Mouse (Mus musculus) ES-Bruce4 (cell line): ENCODE results near the gene Mapk3. TPM values are rescaled to one million over a fixed set of nuclear protein-coding genes. Genes with fewer than 3 reads are reported as not detected.

Source experiments
- H3K27ac ChIP-seq: 2 replicates; pipeline ENCODE4 v1.5.1; 2012; ENCODE audit warnings: low read length, inconsistent platforms; ENCODE audit not compliant: insufficient read depth
- H3K27me3 ChIP-seq: 2 replicates; pipeline ENCODE4 v1.6.1; 2012; ENCODE audit warnings: mild to moderate bottlenecking, low read length, inconsistent platforms; ENCODE audit not compliant: control insufficient read depth, poor library complexity, insufficient read depth, severe bottlenecking
- H3K36me3 ChIP-seq: 2 replicates; pipeline ENCODE4 v1.6.1; 2012; ENCODE audit warnings: inconsistent platforms, mild to moderate bottlenecking, low read length, moderate library complexity; ENCODE audit not compliant: control insufficient read depth, poor library complexity, insufficient read depth, severe bottlenecking
- H3K4me1 ChIP-seq: one replicate; pipeline ENCODE4 v1.8.1; 2011; ENCODE audit warnings: low read length; ENCODE audit not compliant: control insufficient read depth, insufficient read depth
- H3K4me3 ChIP-seq: 2 replicates; pipeline ENCODE4 v1.5.1; 2011; ENCODE audit warnings: low read depth, mild to moderate bottlenecking, low read length
- H3K9ac ChIP-seq: 2 replicates; pipeline ENCODE4 v1.6.1; 2012; ENCODE audit warnings: low read depth, mild to moderate bottlenecking, inconsistent platforms; ENCODE audit not compliant: poor library complexity, severe bottlenecking
- H3K9me3 ChIP-seq: replicated peaks from 2 replicates; pipeline ENCODE4 v1.6.1; 2012; ENCODE audit warnings: mild to moderate bottlenecking, low read length, inconsistent platforms; ENCODE audit not compliant: control insufficient read depth, poor library complexity, insufficient read depth, severe bottlenecking
- CTCF ChIP-seq: IDR thresholded peaks from one replicate; pipeline ENCODE4 v1.8.1; 2011; ENCODE audit warnings: low read depth, low read length
- EP300 ChIP-seq: IDR thresholded peaks from 2 replicates; pipeline ENCODE4 v1.6.1; 2011; ENCODE audit warnings: low read depth, low read length; ENCODE audit not compliant: insufficient read depth
- POLR2A ChIP-seq: IDR thresholded peaks from one replicate; pipeline ENCODE4 v1.8.1; 2011; ENCODE audit warnings: low read length; ENCODE audit not compliant: insufficient read depth
- polyA plus RNA-seq: library from polyadenylated mRNA; stranded (reverse); fragments of >200 nt; gene quantifications from 2 replicates; pipeline ENCODE4 v1.2.4, GENCODE M21; 2011; ENCODE audit warnings: low read depth; ENCODE audit not compliant: missing spikeins, insufficient read depth, insufficient read length

Gene Mapk3
- polyA plus RNA-seq, 1 experiment: 102 TPM

DNA sequence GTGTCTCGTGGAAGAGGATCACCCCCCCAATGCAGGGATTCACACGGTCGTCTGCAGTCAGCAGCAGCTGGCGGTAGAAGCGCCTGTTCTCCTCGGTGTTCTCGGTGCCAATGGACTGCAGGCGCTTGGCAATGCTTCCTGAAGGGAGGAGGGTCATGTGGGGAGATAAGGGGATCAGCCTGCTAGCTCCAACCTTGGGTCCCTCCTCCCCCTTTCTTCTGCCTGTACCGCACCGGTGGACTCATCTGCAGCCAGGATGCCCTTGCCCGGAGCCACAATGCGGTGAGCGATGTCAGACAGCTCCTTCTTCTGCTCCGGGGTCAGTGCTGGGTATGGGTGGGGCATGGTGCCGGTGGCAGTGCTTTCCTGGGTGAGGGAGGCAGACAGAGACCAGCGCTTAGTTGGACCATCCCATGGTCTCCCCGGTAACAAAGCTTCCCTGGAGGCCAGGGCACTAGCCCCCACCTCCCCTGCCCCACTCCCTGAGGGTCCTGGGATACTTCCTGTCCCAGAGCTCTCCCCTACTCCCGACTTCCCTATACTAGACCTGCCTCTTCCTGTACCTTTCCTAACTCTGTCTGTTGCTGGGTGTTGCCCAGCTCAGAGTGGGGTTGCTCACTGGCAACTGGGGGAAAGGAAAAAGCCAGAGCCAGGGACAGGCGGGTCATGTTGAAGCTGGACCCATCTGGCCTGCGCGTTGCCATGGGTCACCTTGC, 38.2 kb downstream of the Mapk3 start, which contains the start of gene Fam57b:
Fam57b (plus strand) TSS at position 258 of the 716 bp plus-strand sequence.
- Histone ChIP-seq H3K27me3 (no peaks in the 10 kb centered on the region), H3K4me1 (no peaks in the 10 kb centered on the region), H3K9ac (peak within 1 kb of the TSS; percentile 85), H3K27ac (peak within 1 kb of the TSS; percentile 23; the same call in 1 of the 2 replicates), H3K36me3 (peaks cover 28% of the 10 kb centered on the region), H3K9me3 (no peaks in the 10 kb centered on the region), H3K4me3 (peak within 1 kb of the TSS; percentile 89)
- TF ChIP-seq POLR2A (no peak), EP300 (no peak), CTCF (no peak)

GRCm38 (mm10) chr7:126798127-126799049, 39.0 kb downstream of the Mapk3 start:
- peaks cover 28% of the 10 kb centered on the region for H3K36me3 ChIP-seq
- H3K27me3 ChIP-seq: no peaks in the 10 kb centered on the region
- no peaks in the 10 kb centered on the region for H3K4me1 ChIP-seq
- peak overlapping the region; percentile 85 for H3K9ac ChIP-seq
- TF ChIP-seq POLR2A: no peak
- H3K9me3 ChIP-seq: no peaks in the 10 kb centered on the region
- peak overlapping the region; percentile 89 for H3K4me3 ChIP-seq
- peak overlapping the region; percentile 23 for H3K27ac ChIP-seq

DNA sequence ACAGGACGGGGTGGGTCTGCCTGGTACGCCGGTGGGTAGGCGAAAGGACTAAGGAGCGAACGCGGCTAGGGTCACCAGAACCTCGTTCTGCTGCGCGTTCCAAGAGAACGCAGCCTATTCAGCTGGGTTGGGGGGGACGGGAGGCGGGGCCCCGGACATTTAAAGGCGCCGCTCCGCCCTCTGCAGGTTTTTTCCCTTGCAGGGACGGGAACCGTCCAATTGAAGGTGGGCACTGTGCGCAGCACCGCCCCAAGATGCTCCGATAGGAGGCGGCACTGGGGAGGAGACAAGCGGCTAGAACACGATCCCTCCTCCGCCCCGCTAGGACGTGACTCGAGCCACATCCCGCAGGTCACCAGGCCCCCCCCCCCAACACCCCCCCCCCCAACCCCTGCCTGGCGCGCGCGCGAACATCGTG, 39.7 kb downstream of the Mapk3 start:
- H3K4me3 ChIP-seq: peak overlapping the region; percentile 89
- no peaks in the 10 kb centered on the region for H3K9me3 ChIP-seq
- H3K27ac ChIP-seq: peak overlapping the region; percentile 23
- peak overlapping the region; percentile 85 for H3K9ac ChIP-seq
- no peaks in the 10 kb centered on the region for H3K27me3 ChIP-seq
- TF ChIP-seq POLR2A (peak; percentile 99), CTCF (no peak), EP300 (0 out of 2 replicates have a peak, but pooled peaks have one; percentile 51)
- no peaks in the 10 kb centered on the region for H3K4me1 ChIP-seq
- H3K36me3 ChIP-seq: peaks cover 28% of the 10 kb centered on the region

DNA sequence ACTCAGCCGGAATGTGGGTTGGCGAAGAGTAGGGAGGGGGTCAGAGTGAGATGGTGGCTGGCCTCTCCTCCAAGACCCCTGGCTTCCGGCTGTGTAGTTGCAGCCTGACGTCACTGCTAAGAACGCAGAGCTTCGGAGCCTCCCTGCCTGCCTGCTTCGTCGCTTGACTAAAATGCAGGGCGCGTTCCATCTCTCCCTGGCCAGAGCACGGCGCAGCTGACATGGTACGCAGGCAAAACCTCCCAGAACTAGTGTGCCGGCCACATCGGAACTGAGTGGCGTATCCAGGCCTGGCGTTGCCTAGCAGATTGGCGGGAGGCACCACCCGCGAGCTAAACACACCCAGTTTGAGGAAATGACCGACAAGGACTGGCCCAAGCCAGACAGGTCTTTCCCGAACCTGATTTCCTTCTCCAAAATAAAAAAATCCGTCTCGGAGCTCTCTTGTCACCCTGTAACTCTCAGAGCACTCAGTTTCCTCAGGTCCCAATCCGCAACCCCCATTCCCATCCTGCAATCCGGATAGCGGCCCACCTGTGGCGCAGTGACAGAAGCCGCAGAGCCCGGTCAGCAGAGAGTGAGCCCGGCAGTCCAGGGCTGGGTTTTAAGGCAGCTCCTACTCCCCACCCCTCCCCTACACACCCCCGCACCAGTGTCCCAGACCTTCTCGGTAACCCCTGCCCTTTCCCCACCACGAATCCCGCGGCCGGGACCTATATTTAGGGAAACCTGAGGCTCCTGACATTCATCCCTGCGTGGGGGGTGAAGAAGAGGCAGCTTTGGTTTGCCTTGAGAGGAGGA, 40.3 kb downstream of the Mapk3 start:
- Histone ChIP-seq H3K9me3 (no peaks in the 10 kb centered on the region), H3K4me1 (no peaks in the 10 kb centered on the region), H3K9ac (peak overlapping the region; percentile 35), H3K27ac (peak overlapping the region; percentile 73), H3K4me3 (peak overlapping the region; percentile 84), H3K27me3 (no peaks in the 10 kb centered on the region), H3K36me3 (peaks cover 27% of the 10 kb centered on the region)
- TF ChIP-seq CTCF: no peak
- peak; percentile 73; the same call in 1 of the 2 replicates for TF ChIP-seq EP300
- peak; percentile 85 for TF ChIP-seq POLR2A

GRCm38 (mm10) chr7:126800269-126801056, 41.1 kb downstream of the Mapk3 start:
- peak overlapping the region; percentile 84 for H3K4me3 ChIP-seq
- no peaks in the 10 kb centered on the region for H3K27me3 ChIP-seq
- no peak for TF ChIP-seq EP300
- TF ChIP-seq CTCF: no peak
- no peak for TF ChIP-seq POLR2A
- peaks cover 20% of the 10 kb centered on the region for H3K36me3 ChIP-seq
- H3K9me3 ChIP-seq: no peaks in the 10 kb centered on the region
- H3K4me1 ChIP-seq: no peaks in the 10 kb centered on the region
- peak overlapping the region; percentile 35 for H3K9ac ChIP-seq
- H3K27ac ChIP-seq: peak overlapping the region; percentile 73
